ENCODE assay signal across 8 mouse cellular contexts in the genomic region with DNA sequence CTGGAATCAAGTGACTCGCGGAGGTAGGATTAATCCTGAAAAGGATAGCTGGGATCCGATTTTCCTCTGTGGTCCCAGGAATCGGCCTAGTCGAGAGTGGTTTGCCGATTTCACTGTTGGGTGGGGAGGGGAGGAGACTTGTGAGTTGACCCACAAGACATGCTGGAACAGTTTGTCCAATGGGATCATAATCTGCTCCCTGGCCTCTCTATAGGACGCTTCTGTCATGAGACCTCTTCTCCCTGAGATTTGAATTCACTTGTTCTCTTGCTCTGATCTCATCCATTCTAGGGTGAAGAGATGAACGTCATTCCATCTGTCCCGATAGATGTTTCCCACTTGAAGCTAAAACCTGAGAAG. TPM values are rescaled to one million over a fixed set of nuclear protein-coding genes. Genes with fewer than 3 reads are reported as not detected.
A peak's percentile ranks its signal among the peaks of the same experiment; 100 is the strongest.
DNase-seq lines count a peak whose midpoint lies in the region; ATAC-seq and TF ChIP-seq lines count a peak whose summit lies in the region.

No protein-coding gene starts in this region.

- H3K4me2 ChIP-seq in lung, embryonic 15.5 days, result peak overlapping the region; percentile 51
- peak overlapping the region; percentile 22 for H3K4me2 ChIP-seq in embryonic facial prominence, embryonic 11.5 days (ENCODE audit: low read depth, low read length)
- peak overlapping the region; percentile 58 for H3K4me2 ChIP-seq in intestine, postnatal 0 days (replicated peaks; ENCODE audit: low read depth)
- H3K4me2 ChIP-seq in neural tube, embryonic 14.5 days (ENCODE audit: low read depth, low read length), result peak overlapping the region; percentile 44

- H3K4me3 ChIP-seq in lung, embryonic 15.5 days, result peak overlapping the region; percentile 48
- peak overlapping the region; percentile 37 for H3K4me3 ChIP-seq in embryonic facial prominence, embryonic 11.5 days (ENCODE audit: low read depth, low read length)
- peak overlapping the region; percentile 33 for H3K4me3 ChIP-seq in intestine, postnatal 0 days (ENCODE audit: low read depth, low read length)
- peak overlapping the region; percentile 32 for H3K4me3 ChIP-seq in neural tube, embryonic 14.5 days (ENCODE audit: low read depth, low read length)

- ATAC-seq in lung, embryonic 15.5 days (ENCODE audit: borderline replicate concordance, extremely low read depth, low FRiP score, low TSS enrichment), result peak; percentile 78; the same call in 1 of the 2 replicates
- ATAC-seq in embryonic facial prominence, embryonic 11.5 days (replicated peaks; ENCODE audit: insufficient number of reproducible peaks, low FRiP score, low TSS enrichment, low read depth), result peak; percentile 76
- ATAC-seq in intestine, postnatal 0 days, result peak; percentile 76
- peak; percentile 63 for ATAC-seq in neural tube, embryonic 14.5 days (ENCODE audit: low read depth)

- 28% methylated on average over 9 of the region's 9 CpGs for WGBS in lung, embryonic 15.5 days
- WGBS in embryonic facial prominence, embryonic 11.5 days, result 17% methylated on average over 9 of the region's 9 CpGs
- 29% methylated on average over 9 of the region's 9 CpGs for WGBS in intestine, postnatal 0 days
- 27% methylated on average over 9 of the region's 9 CpGs for WGBS in neural tube, embryonic 14.5 days

- no peak for DNase-seq in lung, postnatal 4 days
- no peak for DNase-seq in embryonic facial prominence, embryonic 11.5 days (ENCODE audit: low spot score)
- DNase-seq in right cerebral cortex, adult 18-20 months, result no peak
- no peak for DNase-seq in B cell, adult 2 months
- DNase-seq in layer of hippocampus, adult 11-12 months (ENCODE audit: low spot score), result no peak

- H3K27ac ChIP-seq in lung, embryonic 15.5 days, result 0 out of 2 replicates have a peak overlapping the region, but pooled peaks have one; percentile 35
- no peak overlapping the region for H3K27ac ChIP-seq in embryonic facial prominence, embryonic 11.5 days (replicated peaks; ENCODE audit: low read depth, low read length)
- no peak overlapping the region for H3K27ac ChIP-seq in intestine, postnatal 0 days (ENCODE audit: low read depth, low read length)
- H3K27ac ChIP-seq in neural tube, embryonic 14.5 days (ENCODE audit: low read depth, low read length), result no peak overlapping the region

- no peaks in the 10 kb centered on the region for H3K36me3 ChIP-seq in lung, embryonic 15.5 days
- H3K36me3 ChIP-seq in embryonic facial prominence, embryonic 11.5 days (replicated peaks; ENCODE audit: control insufficient read depth, insufficient read depth, low read depth, low read length), result no peaks in the 10 kb centered on the region
- H3K36me3 ChIP-seq in intestine, postnatal 0 days (ENCODE audit: control insufficient read depth, insufficient read depth), result no peaks in the 10 kb centered on the region
- no peaks in the 10 kb centered on the region for H3K36me3 ChIP-seq in neural tube, embryonic 14.5 days (ENCODE audit: control insufficient read depth, insufficient read depth, low read length)

- H3K27me3 ChIP-seq in lung, embryonic 15.5 days, result no peaks in the 10 kb centered on the region
- H3K27me3 ChIP-seq in embryonic facial prominence, embryonic 11.5 days (ENCODE audit: control insufficient read depth, insufficient read depth, low read length), result no peaks in the 10 kb centered on the region
- H3K27me3 ChIP-seq in intestine, postnatal 0 days (replicated peaks; ENCODE audit: control insufficient read depth, insufficient read depth, low read length), result no peaks in the 10 kb centered on the region
- H3K27me3 ChIP-seq in neural tube, embryonic 14.5 days (ENCODE audit: control insufficient read depth, insufficient read depth, low read length), result no peaks in the 10 kb centered on the region

- H3K9me3 ChIP-seq in lung, embryonic 15.5 days, result no peaks in the 10 kb centered on the region
- H3K9me3 ChIP-seq in embryonic facial prominence, embryonic 11.5 days (replicated peaks; ENCODE audit: control insufficient read depth, low read length), result no peaks in the 10 kb centered on the region
- H3K9me3 ChIP-seq in intestine, postnatal 0 days (ENCODE audit: control insufficient read depth), result no peaks in the 10 kb centered on the region
- H3K9me3 ChIP-seq in neural tube, embryonic 14.5 days (ENCODE audit: control insufficient read depth, low read length), result no peaks in the 10 kb centered on the region

- no peak for TF ChIP-seq CTCF in intestine, postnatal 0 days (IDR thresholded peaks at IDR 0.05; ENCODE audit: low read depth)

- H3K4me1 ChIP-seq in lung, embryonic 15.5 days, result no peaks in the 10 kb centered on the region
- H3K4me1 ChIP-seq in embryonic facial prominence, embryonic 11.5 days (ENCODE audit: control insufficient read depth, insufficient read depth, low read length), result no peaks in the 10 kb centered on the region
- H3K4me1 ChIP-seq in intestine, postnatal 0 days (replicated peaks; ENCODE audit: control insufficient read depth, insufficient read depth, low read length), result no peaks in the 10 kb centered on the region
- no peaks in the 10 kb centered on the region for H3K4me1 ChIP-seq in neural tube, embryonic 14.5 days (ENCODE audit: control insufficient read depth, insufficient read depth, low read length)

- H3K9ac ChIP-seq in lung, embryonic 15.5 days, result peak overlapping the region; percentile 31; the same call in 1 of the 2 replicates
- peak overlapping the region; percentile 53 for H3K9ac ChIP-seq in embryonic facial prominence, embryonic 11.5 days (replicated peaks; ENCODE audit: low read length)
- 0 out of 2 replicates have a peak overlapping the region, but pooled peaks have one; percentile 18 for H3K9ac ChIP-seq in intestine, postnatal 0 days (ENCODE audit: low read depth, low read length)
- H3K9ac ChIP-seq in neural tube, embryonic 14.5 days (replicated peaks; ENCODE audit: low read depth, low read length), result 0 out of 2 replicates have a peak overlapping the region, but pooled peaks have one; percentile 16

RNA-seq across cellular contexts. Expression of a gene that starts 0.4 kb away (rescaled TPM):
- 34.7 and 35.3 TPM in 2 replicates for polyA plus RNA-seq in lung, embryonic 15.5 days (2015; fragmentation: Nextera tagmentation; extraction: Ambion mirVana)
- 27.9 and 35.1 TPM in 2 replicates for polyA plus RNA-seq in embryonic facial prominence, embryonic 11.5 days (2014; fragmentation: Nextera tagmentation; extraction: Ambion mirVana)
- polyA plus RNA-seq in intestine, postnatal 0 days (2015; fragmentation: Nextera tagmentation; extraction: Ambion mirVana), result 5.7 and 7.2 TPM in 2 replicates
- polyA plus RNA-seq in neural tube, embryonic 14.5 days (2014; fragmentation: Nextera tagmentation; extraction: Ambion mirVana), result 5.3 and 6.1 TPM in 2 replicates

RNA-seq across cellular contexts. Expression of a gene that starts 13.2 kb away (rescaled TPM):
- polyA plus RNA-seq in lung, embryonic 15.5 days (2015; fragmentation: Nextera tagmentation; extraction: Ambion mirVana), result 3.9 and 4.8 TPM in 2 replicates
- 13.9 and 15.5 TPM in 2 replicates for polyA plus RNA-seq in embryonic facial prominence, embryonic 11.5 days (2014; fragmentation: Nextera tagmentation; extraction: Ambion mirVana)
- polyA plus RNA-seq in intestine, postnatal 0 days (2015; fragmentation: Nextera tagmentation; extraction: Ambion mirVana), result 1.9 TPM in 2 replicates
- 94.0 and 99.7 TPM in 2 replicates for polyA plus RNA-seq in neural tube, embryonic 14.5 days (2014; fragmentation: Nextera tagmentation; extraction: Ambion mirVana)

RNA-seq across cellular contexts. Expression of a gene that starts 31.5 kb away (rescaled TPM):
- polyA plus RNA-seq in lung, embryonic 15.5 days (2015; fragmentation: Nextera tagmentation; extraction: Ambion mirVana), result 18.5 and 21.7 TPM in 2 replicates
- 10.7 and 14.1 TPM in 2 replicates for polyA plus RNA-seq in embryonic facial prominence, embryonic 11.5 days (2014; fragmentation: Nextera tagmentation; extraction: Ambion mirVana)
- 13.0 and 14.2 TPM in 2 replicates for polyA plus RNA-seq in intestine, postnatal 0 days (2015; fragmentation: Nextera tagmentation; extraction: Ambion mirVana)
- 7.2 and 7.5 TPM in 2 replicates for polyA plus RNA-seq in neural tube, embryonic 14.5 days (2014; fragmentation: Nextera tagmentation; extraction: Ambion mirVana)
